Mouse (Mus musculus): ENCODE data around the gene Siva1. TPM values are rescaled to one million over a fixed set of nuclear protein-coding genes. Genes with fewer than 3 reads are reported as not detected.
A peak's percentile ranks its signal among the peaks of the same experiment; 100 is the strongest.

Siva1 gene
- total RNA-seq, 1 experiment = 301 TPM

- Histone ChIP-seq H3K4me1 (ENCODE audit: control insufficient read depth in 2 of 2, insufficient read depth in 2 of 2, low read length in 2 of 2, poor library complexity in 1 of 2) (peaks cover 3 to 24% of the 10 kb centered on the region in 2 experiments; a peak in 1 of 4 replicates), H3K9ac (ENCODE audit: insufficient read depth, low read depth, low read length, poor library complexity, severe bottlenecking) (peak overlapping the region; percentile 37), H3K27ac (ENCODE audit: insufficient read depth, low read depth, low read length, poor library complexity, severe bottlenecking) (no peak overlapping the region), H3K36me3 (ENCODE audit: control insufficient read depth, insufficient read depth, low read length, poor library complexity, severe bottlenecking) (no peaks in the 10 kb centered on the region), H3K9me3 (ENCODE audit: control insufficient read depth, insufficient read depth, low read depth, low read length) (no peaks in the 10 kb centered on the region), H3K4me3 (ENCODE audit: insufficient read depth in 1 of 2, low read depth in 1 of 2, low read length in 2 of 2, poor library complexity in 1 of 2, severe bottlenecking in 1 of 2) (peak overlapping the region; percentile 69 to 78)
- no peak for TF ChIP-seq ZC3H11A (IDR thresholded peaks at IDR 0.05; ENCODE audit: borderline replicate concordance, low read depth, low read length)
- TF ChIP-seq ZNF384 (IDR thresholded peaks at IDR 0.05; ENCODE audit: low read depth, low read length) = no peak
- no peak for TF ChIP-seq HCFC1 (IDR thresholded peaks at IDR 0.05; ENCODE audit: borderline replicate concordance, insufficient read depth, low read length)
- no peak for TF ChIP-seq CHD2 (IDR thresholded peaks at IDR 0.05; ENCODE audit: low read depth, low read length)
- no peak for TF ChIP-seq MAFK (IDR thresholded peaks at IDR 0.05; ENCODE audit: insufficient read depth, low read depth, low read length)
- in situ Hi-C loops (cut with MboI; ENCODE audit: low sequenced_read_pairs in 2 of 2, unreplicated experiment in 2 of 2) = loop anchor here in 1 of 2 experiments (5.0 kb wide), 1 partner anchor 62 kb away; no protein-coding TSS in a partner anchor
- DNase-seq (ENCODE audit: low read depth, low spot score) = no peak
Measured at GRCm38 (mm10) chr12:112618981-112619685, 25.3 kb upstream of the Siva1 start.

DNA sequence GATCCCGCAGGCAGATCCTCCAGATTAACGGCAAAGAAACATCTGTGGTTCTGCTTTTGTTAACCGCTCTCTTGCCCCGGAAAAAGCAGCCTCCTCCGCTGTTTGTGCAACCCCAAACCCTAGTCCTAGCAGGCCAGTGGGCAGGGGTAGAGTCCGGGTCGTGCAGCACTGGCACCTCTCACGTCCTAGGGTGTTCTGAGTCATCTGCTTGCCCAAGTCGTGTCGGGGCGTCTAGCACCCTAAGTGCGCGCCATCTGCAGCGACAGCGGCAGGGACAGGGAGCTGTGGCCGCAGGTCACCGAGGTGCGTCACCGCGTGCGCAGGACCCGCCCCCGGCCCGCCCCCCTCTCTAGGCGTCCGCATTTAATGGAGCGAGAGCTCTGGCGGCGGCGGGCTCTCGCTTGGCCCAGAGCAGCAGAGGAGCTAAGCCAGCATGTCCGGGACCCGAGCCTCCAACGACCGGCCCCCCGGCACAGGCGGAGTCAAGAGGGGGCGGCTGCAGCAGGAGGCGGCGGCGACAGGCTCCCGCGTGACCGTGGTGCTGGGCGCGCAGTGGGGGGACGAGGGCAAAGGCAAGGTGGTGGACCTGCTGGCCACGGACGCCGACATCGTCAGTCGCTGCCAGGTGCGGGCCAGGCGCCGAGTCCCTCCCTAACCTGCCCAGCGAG, 24.7 kb upstream of the Siva1 start, which contains the start of gene Adssl1:
Gene Adssl1, plus strand, starts transcription at position 360 of the 668 bp plus-strand sequence.
- Histone ChIP-seq H3K9ac (ENCODE audit: insufficient read depth, low read depth, low read length, poor library complexity, severe bottlenecking) (peak within 1 kb of the TSS; percentile 76), H3K9me3 (ENCODE audit: control insufficient read depth, insufficient read depth, low read depth, low read length) (no peaks in the 10 kb centered on the region), H3K4me3 (ENCODE audit: insufficient read depth in 1 of 2, low read depth in 1 of 2, low read length in 2 of 2, poor library complexity in 1 of 2, severe bottlenecking in 1 of 2) (peak within 1 kb of the TSS; percentile 69 to 78), H3K27ac (ENCODE audit: insufficient read depth, low read depth, low read length, poor library complexity, severe bottlenecking) (no peak within 1 kb of the TSS), H3K4me1 (ENCODE audit: control insufficient read depth in 2 of 2, insufficient read depth in 2 of 2, low read length in 2 of 2, poor library complexity in 1 of 2) (peaks cover 3 to 24% of the 10 kb centered on the region in 2 experiments; a peak in 1 of 4 replicates), H3K36me3 (ENCODE audit: control insufficient read depth, insufficient read depth, low read length, poor library complexity, severe bottlenecking) (no peaks in the 10 kb centered on the region)
- in situ Hi-C loops (cut with MboI; ENCODE audit: low sequenced_read_pairs in 2 of 2, unreplicated experiment in 2 of 2) = loop anchor here in 1 of 2 experiments (5.0 kb wide), 1 partner anchor 63 kb away; no protein-coding TSS in a partner anchor
- DNase-seq (ENCODE audit: low read depth, low spot score) = no peak
- TF ChIP-seq CHD2 (IDR thresholded peaks at IDR 0.05; ENCODE audit: low read depth, low read length) (no peak), HCFC1 (IDR thresholded peaks at IDR 0.05; ENCODE audit: borderline replicate concordance, insufficient read depth, low read length) (no peak), ZNF384 (IDR thresholded peaks at IDR 0.05; ENCODE audit: low read depth, low read length) (no peak)

DNA sequence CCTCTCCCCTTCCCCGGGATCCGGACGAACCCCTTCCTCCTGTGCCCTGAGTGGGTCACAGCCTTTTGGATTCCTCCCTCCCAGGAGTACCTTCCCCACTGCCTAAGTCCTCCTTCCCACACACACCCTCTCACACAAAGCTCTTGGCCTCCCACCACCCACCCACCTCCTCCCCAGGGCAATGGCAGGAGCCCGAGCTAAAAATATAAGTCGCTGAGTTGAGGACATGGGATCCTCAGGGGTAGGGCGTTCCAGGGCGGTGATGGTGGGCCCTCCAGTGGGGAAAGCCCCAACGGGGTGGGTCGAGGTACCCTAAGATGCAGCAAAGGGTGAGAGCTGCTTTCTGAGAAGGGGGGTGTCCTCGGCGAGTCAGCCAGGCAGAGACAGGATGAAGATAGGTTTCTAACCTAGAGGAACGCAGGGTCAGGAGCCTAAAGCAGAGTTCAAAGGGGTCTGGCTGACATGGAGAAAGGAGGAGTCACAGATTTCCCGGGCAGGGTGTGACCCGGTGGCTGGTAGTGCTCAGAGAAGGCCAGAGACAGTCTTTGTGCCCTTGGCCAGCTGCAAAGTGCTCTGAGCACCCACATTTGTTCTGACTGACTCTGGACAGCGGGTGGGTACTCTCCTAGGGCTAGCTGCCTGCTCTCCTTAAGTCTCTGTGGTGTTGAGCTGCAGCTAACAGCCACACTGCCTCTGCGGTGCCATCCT, 24.0 kb upstream of the Siva1 start:
- peak overlapping the region; percentile 76 for H3K9ac ChIP-seq (ENCODE audit: insufficient read depth, low read depth, low read length, poor library complexity, severe bottlenecking)
- TF ChIP-seq ZNF384 (IDR thresholded peaks at IDR 0.05; ENCODE audit: low read depth, low read length) = no peak
- no peak for TF ChIP-seq HCFC1 (IDR thresholded peaks at IDR 0.05; ENCODE audit: borderline replicate concordance, insufficient read depth, low read length)
- no peak for TF ChIP-seq CHD2 (IDR thresholded peaks at IDR 0.05; ENCODE audit: low read depth, low read length)
- no peak for TF ChIP-seq MAFK (IDR thresholded peaks at IDR 0.05; ENCODE audit: insufficient read depth, low read depth, low read length)
- no peak for TF ChIP-seq ZC3H11A (IDR thresholded peaks at IDR 0.05; ENCODE audit: borderline replicate concordance, low read depth, low read length)
- H3K36me3 ChIP-seq (ENCODE audit: control insufficient read depth, insufficient read depth, low read length, poor library complexity, severe bottlenecking) = no peaks in the 10 kb centered on the region
- in situ Hi-C loops (cut with MboI; ENCODE audit: low sequenced_read_pairs in 2 of 2, unreplicated experiment in 2 of 2) = no loop called here
- H3K27ac ChIP-seq (ENCODE audit: insufficient read depth, low read depth, low read length, poor library complexity, severe bottlenecking) = no peak overlapping the region
- peaks cover 3 to 24% of the 10 kb centered on the region in 2 experiments; a peak in 1 of 4 replicates for H3K4me1 ChIP-seq (ENCODE audit: control insufficient read depth in 2 of 2, insufficient read depth in 2 of 2, low read length in 2 of 2, poor library complexity in 1 of 2)
- peak overlapping the region; percentile 69 to 78 for H3K4me3 ChIP-seq (ENCODE audit: insufficient read depth in 1 of 2, low read depth in 1 of 2, low read length in 2 of 2, poor library complexity in 1 of 2, severe bottlenecking in 1 of 2)
- DNase-seq (ENCODE audit: low read depth, low spot score) = no peak
- no peaks in the 10 kb centered on the region for H3K9me3 ChIP-seq (ENCODE audit: control insufficient read depth, insufficient read depth, low read depth, low read length)

- no peak overlapping the region for H3K27ac ChIP-seq (ENCODE audit: insufficient read depth, low read depth, low read length, poor library complexity, severe bottlenecking)
- no peak overlapping the region for H3K4me3 ChIP-seq (ENCODE audit: insufficient read depth in 1 of 2, low read depth in 1 of 2, low read length in 2 of 2, poor library complexity in 1 of 2, severe bottlenecking in 1 of 2)
- peaks cover 3 to 29% of the 10 kb centered on the region in 2 experiments; a peak in 1 of 4 replicates for H3K4me1 ChIP-seq (ENCODE audit: control insufficient read depth in 2 of 2, insufficient read depth in 2 of 2, low read length in 2 of 2, poor library complexity in 1 of 2)
- in situ Hi-C loops (cut with MboI; ENCODE audit: low sequenced_read_pairs in 2 of 2, unreplicated experiment in 2 of 2) = no loop called here
- H3K9ac ChIP-seq (ENCODE audit: insufficient read depth, low read depth, low read length, poor library complexity, severe bottlenecking) = no peak overlapping the region
- no peaks in the 10 kb centered on the region for H3K36me3 ChIP-seq (ENCODE audit: control insufficient read depth, insufficient read depth, low read length, poor library complexity, severe bottlenecking)
- DNase-seq (ENCODE audit: low read depth, low spot score) = no peak
- H3K9me3 ChIP-seq (ENCODE audit: control insufficient read depth, insufficient read depth, low read depth, low read length) = no peaks in the 10 kb centered on the region
- TF ChIP-seq HCFC1 (IDR thresholded peaks at IDR 0.05; ENCODE audit: borderline replicate concordance, insufficient read depth, low read length) (no peak), MAFK (IDR thresholded peaks at IDR 0.05; ENCODE audit: insufficient read depth, low read depth, low read length) (no peak), ZC3H11A (IDR thresholded peaks at IDR 0.05; ENCODE audit: borderline replicate concordance, low read depth, low read length) (no peak), CHD2 (IDR thresholded peaks at IDR 0.05; ENCODE audit: low read depth, low read length) (no peak), ZNF384 (IDR thresholded peaks at IDR 0.05; ENCODE audit: low read depth, low read length) (no peak)
Measured at GRCm38 (mm10) chr12:112621900-112622299, 22.6 kb upstream of the Siva1 start.
